Mouse (Mus musculus) bone marrow, adult 2 months (tissue): ENCODE data around the gene Gga2. TPM values are rescaled to one million over a fixed set of nuclear protein-coding genes. Genes with fewer than 3 reads are reported as not detected.
A peak's percentile ranks its signal among the peaks of the same experiment; 100 is the strongest.

Experiments
- H3K27ac ChIP-seq: fragments of 200-500 bp; 2 replicates; pipeline ENCODE4 v1.5.1; 2012; ENCODE audit warnings: low read depth, mild to moderate bottlenecking, control low read depth, inconsistent platforms, low read length; ENCODE audit not compliant: control insufficient read depth, poor library complexity, insufficient read depth
- H3K4me1 ChIP-seq: fragments of 200-500 bp; 2 replicates; pipeline ENCODE4 v1.6.1; 2011; ENCODE audit warnings: low read length; ENCODE audit not compliant: control insufficient read depth, insufficient read depth
- H3K4me3 ChIP-seq: fragments of 200-500 bp; replicated peaks from 2 replicates; pipeline ENCODE3; 2011; ENCODE audit warnings: mild to moderate bottlenecking, low read depth, low read length, control low read depth; ENCODE audit not compliant: control insufficient read depth
- CTCF ChIP-seq: fragments of 200-500 bp; IDR thresholded peaks from 2 replicates; pipeline ENCODE4 v1.5.1; 2011; ENCODE audit warnings: low read length, control low read depth; ENCODE audit not compliant: control insufficient read depth, insufficient read depth
- POLR2A ChIP-seq: fragments of 200-500 bp; IDR thresholded peaks from 2 replicates; pipeline ENCODE4 v1.6.1; 2011; ENCODE audit warnings: low read depth, mild to moderate bottlenecking, control low read depth, low read length, borderline replicate concordance; ENCODE audit not compliant: control insufficient read depth
- WGBS: fragments of 180-500 bp; shearing (Covaris S2); methylation state at CpG from one replicate; pipeline ENCODE4 v1.1.7; 2018; 5-methylcytosine and 5-hydroxymethylcytosine counted together
- polyA plus RNA-seq: library from polyadenylated mRNA; stranded (reverse); fragments of >200 nt; gene quantifications from 2 replicates; pipeline ENCODE4 v1.2.4, GENCODE M21; 2011; ENCODE audit warnings: low replicate concordance; ENCODE audit not compliant: missing spikeins, insufficient read depth, insufficient read length

Gene Gga2
- polyA plus RNA-seq, 1 experiment: 35.6 TPM

DNA sequence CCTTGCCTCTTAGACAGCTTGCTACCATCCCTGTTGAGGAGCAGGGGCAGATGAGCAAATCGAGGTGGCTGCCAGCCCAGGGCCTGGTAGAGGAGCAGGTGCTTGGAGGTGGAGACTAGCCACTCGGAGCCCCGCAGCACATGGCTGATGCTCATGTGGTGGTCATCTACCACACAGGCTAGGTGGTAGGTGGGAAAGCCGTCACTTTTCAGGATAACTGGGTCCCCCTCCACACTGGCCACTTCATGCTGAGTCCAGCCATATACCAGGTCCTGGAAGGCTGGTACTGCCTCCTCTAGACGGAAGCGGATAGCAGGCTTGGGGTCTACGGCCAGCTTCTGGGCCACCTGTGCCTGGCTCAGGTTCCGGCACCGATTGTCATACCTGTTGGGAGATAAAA is 27.2 kb upstream of the Gga2 start:
- WGBS: 90% methylated on average over 9 of the region's 9 CpGs
- no peaks in the 10 kb centered on the region; the same call in 1 of the 2 replicates for H3K4me1 ChIP-seq
- H3K27ac ChIP-seq: no peak overlapping the region
- TF ChIP-seq POLR2A (no peak), CTCF (no peak)
- H3K4me3 ChIP-seq: no peak overlapping the region

DNA sequence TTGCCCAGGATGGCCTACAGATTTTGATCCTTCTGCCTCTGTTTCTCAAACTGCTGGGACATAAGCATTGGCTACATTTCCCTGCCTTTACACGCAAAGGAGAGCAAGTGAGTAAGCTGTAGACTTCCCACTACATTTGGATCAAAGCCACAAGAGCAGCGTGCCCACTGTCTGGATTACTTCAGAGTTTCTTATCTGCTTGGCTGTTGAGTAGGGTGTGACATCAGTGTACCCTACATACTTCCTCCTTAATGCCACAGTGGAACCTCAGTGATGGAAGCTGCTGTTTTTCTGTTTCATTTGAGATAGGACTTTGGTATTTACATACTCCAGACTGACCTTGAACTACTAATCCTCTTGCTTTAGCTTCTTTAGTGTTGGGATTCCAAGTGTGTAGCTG is 25.8 kb upstream of the Gga2 start:
- WGBS: 17% methylated on average over 2 of the region's 2 CpGs
- no peak for TF ChIP-seq POLR2A
- Histone ChIP-seq H3K4me1 (no peaks in the 10 kb centered on the region; the same call in 1 of the 2 replicates), H3K4me3 (no peak overlapping the region), H3K27ac (no peak overlapping the region)

DNA sequence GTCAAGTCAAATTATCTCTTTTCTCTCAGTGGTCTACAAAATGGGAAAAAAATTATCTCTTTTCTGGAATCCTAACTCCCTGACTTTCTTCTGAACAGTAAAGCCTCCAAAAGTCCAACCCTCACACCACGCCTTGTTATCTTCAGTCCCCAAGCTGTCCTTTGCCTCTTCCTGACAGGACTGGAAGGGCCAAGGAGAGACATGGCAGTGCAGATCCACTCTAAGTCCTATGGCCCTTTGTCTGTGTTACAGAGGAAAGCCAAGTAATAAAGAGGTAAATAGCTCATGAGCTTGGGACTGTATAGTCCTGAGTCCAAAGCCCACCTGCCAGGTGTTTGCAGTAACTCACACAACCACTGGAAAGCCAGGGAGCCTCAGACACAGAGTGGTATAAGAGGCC is 24.7 kb upstream of the Gga2 start:
- H3K4me1 ChIP-seq: no peaks in the 10 kb centered on the region; the same call in 1 of the 2 replicates

DNA sequence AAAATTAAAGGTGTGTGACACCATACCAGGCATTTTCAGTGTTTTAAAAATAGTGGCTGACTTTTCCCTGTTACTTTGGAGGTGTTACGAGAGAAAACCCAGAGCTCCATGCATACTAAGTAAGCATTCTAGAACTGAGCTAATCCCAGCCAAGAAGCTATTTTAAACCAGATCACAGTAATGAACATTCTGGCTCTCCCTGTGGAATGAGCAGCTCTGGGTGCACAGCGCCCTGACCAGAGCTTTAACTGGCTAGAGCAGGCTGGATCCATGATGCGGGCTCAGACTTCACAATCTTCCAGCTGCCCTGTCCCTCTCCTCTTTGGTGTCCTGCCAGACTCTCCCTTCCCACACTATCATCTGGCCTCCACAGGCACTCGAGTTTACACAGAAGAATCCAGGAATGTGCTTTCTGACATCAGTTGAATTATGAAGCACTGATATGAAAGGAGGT is 24.2 kb upstream of the Gga2 start:
- H3K27ac ChIP-seq: no peak overlapping the region
- no peak for TF ChIP-seq CTCF
- no peak for TF ChIP-seq POLR2A
- H3K4me1 ChIP-seq: no peaks in the 10 kb centered on the region; the same call in 1 of the 2 replicates
- no peak overlapping the region for H3K4me3 ChIP-seq
- 87% methylated on average over 4 of the region's 4 CpGs for whole genome bisulfite sequencing

More for the DNA sequence above, 24.7 kb upstream of the Gga2 start:
- WGBS: 63% methylated on average over 1 of the region's 1 CpGs
- H3K27ac ChIP-seq: no peak overlapping the region
- TF ChIP-seq CTCF (no peak), POLR2A (no peak)
- no peak overlapping the region for H3K4me3 ChIP-seq

DNA sequence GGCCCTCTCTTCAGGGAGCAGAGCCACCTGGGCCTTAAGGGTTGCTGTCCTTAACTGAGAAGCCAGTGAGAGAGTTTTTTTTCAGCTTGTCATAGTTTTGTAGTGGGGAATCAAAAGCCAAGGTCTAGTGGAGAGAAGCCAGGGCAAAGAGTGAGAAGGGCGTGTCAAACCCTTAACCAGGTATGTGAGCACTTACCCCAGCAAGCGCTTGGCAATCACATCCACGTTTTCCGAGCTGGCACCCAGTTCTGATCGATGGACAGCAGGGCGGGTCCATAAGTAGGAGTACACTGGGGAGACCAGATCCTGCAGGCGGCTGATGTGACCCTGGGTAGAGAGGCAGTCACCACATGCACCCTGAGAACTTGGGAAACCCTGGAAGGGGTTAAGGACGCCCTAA is 23.1 kb upstream of the Gga2 start:
- WGBS: 92% methylated on average over 8 of the region's 8 CpGs
- TF ChIP-seq POLR2A: no peak
- TF ChIP-seq CTCF: no peak
- no peak overlapping the region for H3K4me3 ChIP-seq
- no peak overlapping the region for H3K27ac ChIP-seq
- no peaks in the 10 kb centered on the region; the same call in 1 of the 2 replicates for H3K4me1 ChIP-seq

DNA sequence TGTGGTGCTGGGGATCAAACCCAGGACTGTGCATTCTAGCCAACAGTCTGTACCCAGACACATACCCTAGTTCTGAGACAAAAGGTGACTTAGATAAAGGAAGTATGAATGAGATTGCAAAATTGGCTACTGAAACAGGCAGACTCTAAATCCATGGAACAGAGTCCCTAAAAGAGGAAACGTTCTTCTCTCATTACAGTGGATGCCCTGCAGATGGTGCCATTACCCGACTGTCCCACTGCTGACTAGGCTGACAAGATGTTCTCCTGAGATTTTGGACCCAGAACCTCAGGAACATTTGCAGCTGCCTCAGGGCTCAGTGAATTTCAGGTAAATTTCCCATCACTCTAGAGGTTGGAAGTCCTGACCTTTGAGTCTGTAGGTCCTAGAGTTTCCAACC is 13.3 kb upstream of the Gga2 start:
- 6% methylated on average over 2 of the region's 2 CpGs for WGBS
- TF ChIP-seq CTCF (peak; percentile 36; the same call in 1 of the 2 replicates), POLR2A (no peak)
- Histone ChIP-seq H3K4me3 (no peak overlapping the region), H3K4me1 (no peaks in the 10 kb centered on the region), H3K27ac (no peak overlapping the region)

DNA sequence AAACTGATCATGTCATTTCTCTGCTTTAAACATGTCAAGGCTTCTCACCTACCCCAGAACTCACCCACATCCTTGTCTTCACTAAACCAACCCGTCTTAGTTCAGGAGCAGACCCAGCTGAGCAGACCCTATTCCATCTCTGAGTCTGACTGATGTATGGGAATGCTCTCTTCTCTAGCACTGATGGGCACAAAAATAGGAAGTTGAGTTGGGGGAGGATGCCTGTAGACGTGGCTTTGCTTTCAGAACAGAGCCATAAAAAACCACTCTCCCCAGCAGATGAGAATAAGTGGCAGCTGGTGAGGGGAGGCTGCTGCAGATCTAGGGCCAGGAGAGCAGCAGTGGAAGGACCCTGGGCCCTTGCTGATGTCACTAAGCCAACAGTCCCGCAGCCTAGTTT is 12.3 kb upstream of the Gga2 start:
- TF ChIP-seq POLR2A (no peak), CTCF (no peak)

DNA sequence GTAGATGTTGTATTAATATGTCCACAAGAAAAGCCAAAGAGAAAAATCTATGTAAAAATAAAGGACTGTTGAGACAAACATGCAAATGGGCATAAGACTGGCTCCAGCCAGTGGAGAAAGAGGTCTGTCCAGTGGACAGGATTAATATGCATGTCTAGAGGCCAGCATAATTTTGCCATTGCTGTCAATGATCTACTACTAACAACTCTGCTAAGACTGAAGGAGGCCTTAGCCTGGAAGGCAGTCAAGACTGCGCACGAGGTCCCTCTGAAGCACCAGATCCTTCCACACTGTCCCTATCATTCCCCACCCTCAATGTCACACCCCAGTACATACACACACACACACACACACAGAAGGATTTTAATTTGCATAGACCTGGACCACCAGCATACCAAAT is 1.1 kb upstream of the Gga2 start:
- Histone ChIP-seq H3K4me1 (peaks cover 6% of the 10 kb centered on the region), H3K27ac (no peak overlapping the region), H3K4me3 (no peak overlapping the region)
- TF ChIP-seq CTCF: no peak
- TF ChIP-seq POLR2A: no peak
- 100% methylated on average over 2 of the region's 2 CpGs for WGBS

More for the DNA sequence above, 12.3 kb upstream of the Gga2 start:
- 45% methylated on average over 3 of the region's 3 CpGs for WGBS
- no peak overlapping the region for H3K27ac ChIP-seq
- no peak overlapping the region for H3K4me3 ChIP-seq
- no peaks in the 10 kb centered on the region for H3K4me1 ChIP-seq

DNA sequence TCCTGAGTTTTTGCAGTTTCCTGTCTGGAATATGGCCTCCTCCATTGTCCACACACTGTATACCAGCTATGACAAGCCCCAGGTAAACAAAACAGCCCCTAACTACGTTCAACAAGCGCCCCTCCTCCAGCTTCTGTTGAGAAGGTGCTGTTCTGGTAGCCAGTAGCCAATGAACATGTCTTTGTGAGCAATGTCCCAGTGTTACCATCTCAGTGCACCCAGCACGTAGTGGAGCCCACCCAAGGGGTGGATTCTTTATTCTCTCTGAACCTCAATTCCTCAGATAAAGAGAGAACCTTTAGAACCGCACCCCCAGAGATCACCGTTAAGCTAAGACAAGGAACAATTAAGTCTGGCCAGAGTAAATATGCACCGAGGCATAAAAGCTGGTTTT is 752 bp downstream of the Gga2 start:
- Histone ChIP-seq H3K4me1 (peaks cover 6% of the 10 kb centered on the region), H3K4me3 (peak overlapping the region; percentile 84), H3K27ac (peak overlapping the region; percentile 22; the same call in 1 of the 2 replicates)
- whole genome bisulfite sequencing: 12% methylated on average over 6 of the region's 6 CpGs
- TF ChIP-seq POLR2A (no peak), CTCF (no peak)
